Mouse (Mus musculus) liver, embryonic 14.5 days (tissue): ENCODE data around the gene Gm20662. TPM values are rescaled to one million over a fixed set of nuclear protein-coding genes. Genes with fewer than 3 reads are reported as not detected.

ENCODE experiments used
- ATAC-seq: fragments of 200-750 bp; cut with Nextera tagmentation; 2 replicates; pipeline ENCODE4 v1.8.0; 2017; ENCODE audit warnings: moderate number of reproducible peaks, mild to moderate bottlenecking, moderate library complexity; ENCODE audit not compliant: insufficient read depth
- DNase-seq, 3 experiments: peaks; one replicate each; pipeline ENCODE4 v3.0.0-alpha.2; 2012 to 2013; ENCODE audit warnings: low read depth in 3 of 3, low spot score in 3 of 3
- H3K27ac ChIP-seq: fragments of 300-500 bp; sonication (generic); 2 replicates; pipeline ENCODE4 v1.5.1; 2014; ENCODE audit warnings: moderate library complexity, mild to moderate bottlenecking, control low read depth, inconsistent platforms
- H3K27me3 ChIP-seq: fragments of 300-500 bp; sonication (generic); 2 replicates; pipeline ENCODE4 v1.6.1; 2014; ENCODE audit warnings: mild to moderate bottlenecking, low read length, moderate library complexity; ENCODE audit not compliant: control insufficient read depth, insufficient read depth
- H3K36me3 ChIP-seq: fragments of 300-500 bp; sonication (generic); replicated peaks from 2 replicates; pipeline ENCODE4 v1.6.1; 2014; ENCODE audit warnings: low read depth; ENCODE audit not compliant: control insufficient read depth, insufficient read depth
- H3K4me1 ChIP-seq, 2 experiments: fragments of 200-500 bp in 1 of 2; fragments of 300-500 bp in 1 of 2; sonication (generic) in 1 of 2; replicated peaks; 2 replicates each; pipeline ENCODE4 v1.6.1; 2012 to 2014; ENCODE audit warnings: antibody characterized with exemption in 1 of 2, inconsistent platforms in 1 of 2, low read length in 1 of 2; ENCODE audit not compliant: control insufficient read depth in 2 of 2, insufficient read depth in 2 of 2
- H3K4me2 ChIP-seq: fragments of 300-500 bp; sonication (generic); 2 replicates; pipeline ENCODE4 v1.6.1; 2014; ENCODE audit warnings: low read depth, mild to moderate bottlenecking, control low read depth, moderate library complexity
- H3K4me3 ChIP-seq, 2 experiments: fragments of 200-500 bp in 1 of 2; fragments of 300-500 bp in 1 of 2; sonication (generic) in 1 of 2; 2 replicates each; pipeline ENCODE4 v1.5.1; 2012 to 2014; ENCODE audit warnings: low read depth in 2 of 2, low read length in 2 of 2, mild to moderate bottlenecking in 2 of 2, control low read depth in 1 of 2, inconsistent platforms in 1 of 2, moderate library complexity in 1 of 2; ENCODE audit not compliant: insufficient read depth in 1 of 2
- H3K9ac ChIP-seq: fragments of 300-500 bp; sonication (generic); replicated peaks from 2 replicates; pipeline ENCODE4 v1.6.1; 2014; ENCODE audit warnings: mild to moderate bottlenecking, control low read depth, moderate library complexity
- H3K9me3 ChIP-seq: fragments of 300-500 bp; sonication (generic); 2 replicates; pipeline ENCODE4 v1.6.1; 2016; ENCODE audit warnings: low read length, mixed read lengths; ENCODE audit not compliant: control insufficient read depth
- CTCF ChIP-seq: IDR thresholded peaks from 2 replicates; pipeline ENCODE4 v1.5.1; 2016; ENCODE audit warnings: antibody characterized with exemption, low read depth, control low read depth
- EP300 ChIP-seq: IDR thresholded peaks from 2 replicates; pipeline ENCODE4 v1.6.1; 2016; ENCODE audit warnings: antibody characterized with exemption, low read depth
- WGBS: fragments of 180-500 bp; shearing (Covaris S2); extraction: QIAGEN DNeasy Blood & Tissue Kit; methylation state at CpG from one replicate; pipeline ENCODE4 v1.1.7; 2014; ENCODE audit not compliant: insufficient replicate concordance; 5-methylcytosine and 5-hydroxymethylcytosine counted together
- polyA plus RNA-seq, 2 experiments: library from polyadenylated mRNA; depleted of rRNA in 1 of 2; stranded (reverse) in 1 of 2; unstranded in 1 of 2; fragments of >200 nt; fragmentation: Nextera tagmentation in 1 of 2; extraction: Ambion mirVana in 1 of 2; gene quantifications; 2 replicates each; pipeline versions ENCODE4 v1.2.1 to v1.2.3; 2012 to 2014

Gm20662 gene
- polyA plus RNA-seq, 2 experiments = 0.95 TPM; not detected in 1

GRCm38 (mm10) chr9:108065491-108066011 lies 69.4 kb downstream of the Gm20662 start:
- Histone ChIP-seq H3K4me3 (no peak overlapping the region), H3K4me2 (no peak overlapping the region), H3K9me3 (no peaks in the 10 kb centered on the region), H3K4me1 (no peaks in the 10 kb centered on the region), H3K9ac (no peak overlapping the region), H3K27ac (no peak overlapping the region), H3K36me3 (peaks cover 100% of the 10 kb centered on the region), H3K27me3 (no peaks in the 10 kb centered on the region)
- WGBS = 39% methylated on average over 5 of the region's 5 CpGs
- ATAC-seq (peak; percentile 49; the same call in 1 of the 2 replicates), DNase-seq (no peak)
- TF ChIP-seq CTCF = peak; percentile 86
- no peak for TF ChIP-seq EP300

DNA sequence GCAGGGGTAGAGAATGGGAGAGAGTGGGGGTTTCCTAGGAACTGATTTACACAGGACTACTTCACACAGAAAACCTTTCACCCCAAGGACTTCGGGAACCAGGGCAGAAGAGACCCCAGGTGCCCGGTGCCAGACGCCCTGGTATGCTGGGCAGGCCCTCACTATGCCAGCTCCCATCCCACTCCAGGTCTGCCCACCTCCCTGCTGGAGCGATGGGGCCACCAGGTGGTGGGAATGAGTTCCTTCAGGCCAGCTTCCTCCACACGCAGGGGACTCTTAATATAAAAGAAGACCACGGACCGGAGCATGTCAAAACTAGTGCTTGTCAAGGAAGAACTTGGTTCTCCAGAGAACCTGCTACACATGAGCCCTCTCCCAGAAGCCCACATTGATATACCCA lies 71.0 kb downstream of the Gm20662 start:
- Histone ChIP-seq H3K9me3 (no peaks in the 10 kb centered on the region), H3K9ac (no peak overlapping the region), H3K4me3 (no peak overlapping the region), H3K36me3 (peaks cover 100% of the 10 kb centered on the region), H3K27ac (no peak overlapping the region), H3K4me2 (no peak overlapping the region), H3K4me1 (peaks cover 0 to under 1% of the 10 kb centered on the region in 2 experiments; a peak in 1 of 4 replicates), H3K27me3 (no peaks in the 10 kb centered on the region)
- ATAC-seq (no peak), DNase-seq (no peak)
- 94% methylated on average over 7 of the region's 7 CpGs for whole genome bisulfite sequencing
- TF ChIP-seq EP300 = no peak
- TF ChIP-seq CTCF = peak; percentile 30; the same call in 1 of the 2 replicates

DNA sequence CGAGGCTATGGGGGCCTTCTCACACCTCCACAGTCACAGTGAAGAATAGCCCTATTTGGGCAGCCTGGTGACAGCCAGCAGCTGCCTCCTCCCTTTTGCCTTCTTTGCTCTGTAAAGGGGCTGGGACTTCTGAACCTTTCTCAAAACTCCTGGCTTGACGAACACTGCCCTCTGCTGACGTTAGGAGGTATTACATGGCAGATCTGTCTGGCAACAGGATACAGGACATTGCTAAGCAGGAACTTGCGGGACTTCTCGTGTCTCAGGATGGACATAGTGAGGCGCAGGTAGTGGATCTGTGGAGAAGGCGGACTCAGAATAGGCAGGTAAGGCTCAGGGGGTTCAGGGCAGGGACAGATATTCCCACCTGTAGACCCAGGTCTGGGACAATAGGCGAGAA lies 71.8 kb downstream of the Gm20662 start:
- H3K27ac ChIP-seq = no peak overlapping the region
- peak; percentile 99 for TF ChIP-seq CTCF
- no peak for TF ChIP-seq EP300
- no peak overlapping the region for H3K4me3 ChIP-seq
- peak; percentile 75 to 82 (median 77) for DNase-seq
- H3K9me3 ChIP-seq = no peaks in the 10 kb centered on the region
- ATAC-seq = peak; percentile 48
- H3K27me3 ChIP-seq = no peaks in the 10 kb centered on the region
- peaks cover 98% of the 10 kb centered on the region for H3K36me3 ChIP-seq
- peaks cover 0 to 3% of the 10 kb centered on the region in 2 experiments; a peak in 1 of 4 replicates for H3K4me1 ChIP-seq
- H3K9ac ChIP-seq = no peak overlapping the region
- no peak overlapping the region for H3K4me2 ChIP-seq
- WGBS = 21% methylated on average over 8 of the region's 8 CpGs

DNA sequence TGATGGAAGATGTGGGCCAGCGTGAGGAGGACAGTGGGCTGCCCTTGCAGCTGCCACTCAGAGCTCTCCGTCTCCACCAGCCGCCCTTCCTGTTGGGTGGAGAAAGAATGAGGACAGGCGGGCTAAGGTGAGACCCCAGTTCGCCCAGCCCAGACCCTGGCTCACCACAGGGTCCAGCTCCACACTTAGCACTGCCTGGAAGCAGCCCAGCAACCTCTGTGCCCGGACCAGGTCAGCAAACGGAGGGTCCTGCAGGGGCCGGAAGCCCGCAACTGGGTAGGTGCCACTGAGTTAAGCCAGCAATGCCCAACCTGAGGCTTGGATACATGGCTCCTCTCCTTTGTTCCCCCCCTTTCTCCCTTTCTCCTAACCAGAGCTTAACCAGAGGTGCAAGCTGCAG lies 72.9 kb downstream of the Gm20662 start:
- Histone ChIP-seq H3K36me3 (peaks cover 96% of the 10 kb centered on the region), H3K27ac (no peak overlapping the region), H3K9me3 (no peaks in the 10 kb centered on the region), H3K4me1 (peaks cover 0 to 5% of the 10 kb centered on the region in 2 experiments; a peak in 1 of 4 replicates), H3K27me3 (no peaks in the 10 kb centered on the region), H3K4me3 (no peak overlapping the region), H3K4me2 (no peak overlapping the region), H3K9ac (no peak overlapping the region)
- no peak for ATAC-seq
- DNase-seq = no peak
- TF ChIP-seq CTCF (no peak), EP300 (no peak)
- 88% methylated on average over 9 of the region's 9 CpGs for WGBS

DNA sequence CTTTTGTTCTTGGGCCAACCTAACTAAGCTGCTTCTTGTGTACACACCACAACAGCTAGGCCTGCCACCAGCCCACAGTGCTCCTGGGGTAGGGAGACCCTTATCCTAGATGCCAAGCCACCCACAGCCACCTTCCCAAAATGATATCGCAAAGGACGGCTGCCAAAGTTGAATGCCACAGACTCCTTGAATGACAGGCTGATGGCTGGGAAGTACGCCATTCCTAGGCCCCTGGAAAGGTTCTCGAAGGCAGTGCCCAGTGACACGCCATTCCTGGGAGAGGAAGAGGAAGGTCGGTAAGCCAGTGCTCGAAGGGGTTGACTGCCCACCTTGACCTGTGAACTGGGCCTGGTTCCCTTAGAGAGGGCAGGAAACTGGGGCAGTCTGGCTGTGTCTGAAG lies 73.4 kb downstream of the Gm20662 start:
- 87% methylated on average over 7 of the region's 7 CpGs for WGBS
- Histone ChIP-seq H3K27ac (no peak overlapping the region), H3K36me3 (peaks cover 96% of the 10 kb centered on the region)

More for the DNA sequence above, 73.4 kb downstream of the Gm20662 start:
- no peak for DNase-seq
- TF ChIP-seq CTCF (no peak), EP300 (no peak)
- no peak overlapping the region for H3K4me2 ChIP-seq
- H3K4me1 ChIP-seq = peaks cover 0 to 5% of the 10 kb centered on the region in 2 experiments; a peak in 1 of 4 replicates
- no peak for ATAC-seq
- H3K27me3 ChIP-seq = no peaks in the 10 kb centered on the region
- no peaks in the 10 kb centered on the region for H3K9me3 ChIP-seq
- no peak overlapping the region for H3K9ac ChIP-seq
- H3K4me3 ChIP-seq = no peak overlapping the region
